Mouse (Mus musculus) right cerebral cortex, postnatal 36 days (tissue): Measurements from ENCODE around the gene Gpn2.

ENCODE experiments used
- DNase-seq, 2 experiments: peaks; one replicate each; pipeline ENCODE4 v3.0.0; 2022; ENCODE audit warnings: low spot score in 2 of 2, mixed read lengths in 1 of 2

The Gpn2 gene

GRCm38 (mm10) chr4:133624830-133625229 is 40.7 kb downstream of the Gpn2 start:
- DNase-seq: no peak

- DNase-seq: no peak
Measured at GRCm38 (mm10) chr4:133625621-133626071, 41.5 kb downstream of the Gpn2 start.

GRCm38 (mm10) chr4:133626221-133626620 is 42.1 kb downstream of the Gpn2 start:
- no peak for DNase-seq

- DNase-seq: no peak
Measured at GRCm38 (mm10) chr4:133626621-133627020, 42.5 kb downstream of the Gpn2 start.

- no peak for DNase-seq
Measured at GRCm38 (mm10) chr4:133627039-133627438, 42.9 kb downstream of the Gpn2 start.

- no peak for DNase-seq
Measured at GRCm38 (mm10) chr4:133628517-133628916, 44.4 kb downstream of the Gpn2 start.

- no peak for DNase-seq
Measured at GRCm38 (mm10) chr4:133629191-133629590, 45.0 kb downstream of the Gpn2 start.

GRCm38 (mm10) chr4:133630326-133630920 is 46.3 kb downstream of the Gpn2 start:
- no peak for DNase-seq

- no peak for DNase-seq
Measured at GRCm38 (mm10) chr4:133631071-133631768, 47.1 kb downstream of the Gpn2 start.

GRCm38 (mm10) chr4:133631769-133632411 is 47.7 kb downstream of the Gpn2 start:
- no peak for DNase-seq

GRCm38 (mm10) chr4:133632483-133633327 is 48.5 kb downstream of the Gpn2 start:
- no peak for DNase-seq

- peak; percentile 76 to 77 for DNase-seq
Measured at GRCm38 (mm10) chr4:133633332-133634042, 49.3 kb downstream of the Gpn2 start.

GRCm38 (mm10) chr4:133634043-133634410 is 49.9 kb downstream of the Gpn2 start:
- DNase-seq: no peak
